Mouse (Mus musculus) liver, embryonic 14.5 days (tissue): ENCODE data around the gene Mymx.
A peak's percentile ranks its signal among the peaks of the same experiment; 100 is the strongest.

ENCODE experiments used
- CTCF ChIP-seq: IDR thresholded peaks from 2 replicates; pipeline ENCODE4 v1.5.1; 2016; ENCODE audit warnings: antibody characterized with exemption, low read depth, control low read depth
- EP300 ChIP-seq: IDR thresholded peaks from 2 replicates; pipeline ENCODE4 v1.6.1; 2016; ENCODE audit warnings: antibody characterized with exemption, low read depth

DNA sequence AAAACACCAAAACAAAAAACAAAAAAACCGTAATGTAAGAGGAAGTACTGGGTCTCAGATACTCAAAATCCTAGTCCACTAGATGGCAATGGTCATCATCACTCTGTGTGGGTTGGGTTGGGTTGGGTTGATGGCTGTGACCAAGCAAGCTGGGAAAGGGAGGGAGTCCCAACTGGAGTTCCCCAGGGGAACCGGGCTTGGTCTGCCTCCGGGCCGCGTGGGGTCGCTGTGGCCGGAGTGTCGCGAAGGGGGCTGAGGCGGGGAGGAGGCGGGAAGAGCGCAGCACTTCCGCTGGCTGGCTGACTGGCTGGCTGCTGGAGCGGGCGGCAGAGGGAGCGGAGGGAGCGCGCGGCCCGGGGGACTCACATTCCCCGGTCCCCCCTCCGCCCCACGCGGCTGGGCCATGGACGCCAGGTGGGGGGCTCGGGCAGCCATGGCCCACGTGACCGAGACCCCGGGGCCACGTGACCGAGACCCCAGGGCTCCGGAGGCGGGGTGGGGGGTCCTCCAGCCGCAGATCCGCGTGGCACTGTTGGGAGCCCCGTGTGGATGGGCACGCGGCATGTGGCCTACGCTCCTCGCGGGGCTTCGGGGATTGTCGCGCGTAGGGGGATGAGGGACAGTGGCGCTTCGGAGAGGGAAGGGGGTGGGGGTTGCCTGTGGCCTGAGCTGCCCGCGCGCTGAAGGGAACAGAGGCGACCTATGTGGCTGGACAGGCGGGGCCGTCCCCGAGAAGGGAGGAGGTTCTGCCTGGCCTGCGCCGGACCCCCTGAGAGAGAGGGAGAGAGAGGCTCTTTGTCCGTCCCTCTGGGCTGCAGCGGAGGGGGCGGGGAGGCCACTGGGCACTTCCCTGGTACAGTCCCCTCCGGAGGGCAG is 38.0 kb downstream of the Mymx start, which contains the start of gene Slc35b2:
- TF ChIP-seq CTCF (peak; percentile 93), EP300 (no peak)
